Mouse (Mus musculus) cortical plate, adult 2 months (tissue): ENCODE data around the gene Mast1.

Experiments used
- CTCF ChIP-seq: fragments of 200-500 bp; IDR thresholded peaks from 2 replicates; pipeline ENCODE4 v1.5.1; 2011; ENCODE audit warnings: mild to moderate bottlenecking, control low read depth, low read length; ENCODE audit not compliant: insufficient read depth; ENCODE audit errors: extremely low read depth
- POLR2A ChIP-seq: fragments of 200-500 bp; IDR thresholded peaks from 2 replicates; pipeline ENCODE4 v1.6.1; 2011; ENCODE audit warnings: mild to moderate bottlenecking, low read length, control low read depth; ENCODE audit not compliant: insufficient read depth; ENCODE audit errors: extremely low read depth

DNA sequence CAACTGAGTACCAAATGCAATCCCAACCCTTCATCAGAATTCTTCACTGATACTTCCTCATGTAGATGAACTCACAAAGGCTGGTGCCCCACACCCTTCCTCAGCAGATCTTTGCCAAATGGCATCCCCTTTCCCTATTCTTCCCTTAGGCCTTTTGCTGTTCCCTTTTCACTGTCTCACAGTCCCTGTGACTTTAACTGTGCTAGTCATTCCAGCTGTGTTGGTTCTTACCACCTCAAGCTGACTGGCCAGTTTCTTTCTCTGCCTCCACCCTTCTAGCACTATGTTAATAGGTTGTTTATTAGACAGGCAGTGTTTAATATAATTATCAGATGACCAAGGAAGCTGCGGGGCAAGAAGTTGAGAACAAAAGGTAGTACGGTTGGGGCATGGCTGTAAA lies 31.5 kb upstream of the Mast1 start:
- TF ChIP-seq CTCF, result no peak
- no peak for TF ChIP-seq POLR2A
